Mouse (Mus musculus) gonadal fat pad, adult 2 months (tissue): ENCODE measurements around the gene Snx9. TPM values are rescaled to one million over a fixed set of nuclear protein-coding genes. Genes with fewer than 3 reads are reported as not detected.

Source experiments
- DNase-seq: peaks from one replicate; pipeline ENCODE4 v3.0.0-alpha.2; 2012; ENCODE audit warnings: low read depth
- polyA plus RNA-seq: library from polyadenylated mRNA; depleted of rRNA; stranded (reverse); fragments of >200 nt; gene quantifications from 2 replicates; pipeline ENCODE4 v1.2.3, GENCODE M21; 2012; rRNA removed

The Snx9 gene
- 34.1 and 42.3 TPM in 2 replicates for polyA plus RNA-seq

DNA sequence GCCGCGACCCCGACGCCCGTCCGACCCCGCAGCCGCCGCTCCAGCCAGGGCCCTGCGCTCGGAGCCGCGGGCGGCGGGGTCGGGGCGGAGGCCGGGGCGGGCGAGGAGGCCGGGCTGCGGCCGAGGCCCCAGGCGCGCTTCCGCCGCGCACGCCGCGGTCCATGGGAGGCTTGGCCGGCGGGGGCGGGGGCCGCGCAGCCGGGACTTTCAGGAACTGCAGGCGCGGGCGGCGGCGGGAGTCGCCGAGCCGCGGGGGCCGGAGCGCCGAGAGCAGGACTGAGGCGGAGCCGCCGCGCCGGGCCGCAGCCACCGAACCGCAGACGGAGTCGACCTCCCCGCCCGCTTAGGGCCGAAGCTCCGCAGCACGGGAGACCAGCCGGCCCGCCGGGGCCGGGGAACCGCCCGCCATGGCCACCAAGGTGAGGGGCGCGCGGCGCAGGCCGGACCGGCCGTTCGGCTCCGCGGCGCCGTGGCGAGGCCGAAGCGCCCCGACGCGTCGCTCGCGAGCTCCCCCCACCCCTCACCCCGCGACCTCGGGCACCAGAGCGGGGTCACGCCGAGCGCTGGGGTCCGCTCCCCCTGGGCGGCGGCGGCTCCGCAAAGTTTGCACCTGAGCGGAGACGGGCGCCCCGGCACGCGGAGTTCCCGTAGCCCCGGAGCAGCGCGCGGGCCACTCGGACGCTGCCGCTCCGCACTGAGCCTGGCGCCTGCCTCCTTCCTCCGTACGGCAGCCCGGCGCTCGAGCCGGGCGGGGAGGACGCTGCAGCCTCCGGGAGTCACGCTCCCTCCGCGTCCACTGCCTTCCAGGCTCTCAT, at the start of gene Snx9:
Gene Snx9, plus strand, starts transcription at position 202 of the 815 bp plus-strand sequence.
- DNase-seq, result no peak

DNA sequence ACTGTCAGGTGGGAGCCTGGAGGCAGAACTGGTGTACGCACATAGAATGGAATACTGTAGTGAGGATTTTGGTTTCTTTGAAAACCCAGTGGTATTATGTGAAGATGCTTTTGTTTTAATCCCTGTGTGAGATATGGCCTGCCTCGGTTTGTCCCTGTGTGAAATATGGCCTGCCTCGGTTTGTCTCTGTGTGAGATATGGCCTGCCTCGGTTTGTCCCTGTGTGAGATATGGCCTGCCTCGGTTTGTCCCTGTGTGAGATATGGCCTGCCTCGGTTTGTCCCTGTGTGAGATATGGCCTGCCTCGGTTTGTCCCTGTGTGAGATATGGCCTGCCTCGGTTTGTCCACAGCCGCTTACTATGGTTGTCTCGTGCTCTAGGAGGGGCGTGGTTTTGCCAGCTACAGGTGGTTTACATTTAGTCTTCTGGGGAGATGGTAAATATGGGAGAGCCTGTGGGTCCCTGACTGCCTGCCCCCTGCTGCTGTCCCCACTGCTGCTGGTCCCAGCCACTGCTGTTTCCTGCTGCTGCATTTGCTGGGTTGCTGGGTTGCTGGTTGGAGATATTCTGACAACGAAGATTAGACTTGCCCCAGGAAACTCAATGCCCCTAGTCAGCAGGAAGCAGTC, 48.9 kb upstream of the Snx9 start:
- DNase-seq, result no peak

DNA sequence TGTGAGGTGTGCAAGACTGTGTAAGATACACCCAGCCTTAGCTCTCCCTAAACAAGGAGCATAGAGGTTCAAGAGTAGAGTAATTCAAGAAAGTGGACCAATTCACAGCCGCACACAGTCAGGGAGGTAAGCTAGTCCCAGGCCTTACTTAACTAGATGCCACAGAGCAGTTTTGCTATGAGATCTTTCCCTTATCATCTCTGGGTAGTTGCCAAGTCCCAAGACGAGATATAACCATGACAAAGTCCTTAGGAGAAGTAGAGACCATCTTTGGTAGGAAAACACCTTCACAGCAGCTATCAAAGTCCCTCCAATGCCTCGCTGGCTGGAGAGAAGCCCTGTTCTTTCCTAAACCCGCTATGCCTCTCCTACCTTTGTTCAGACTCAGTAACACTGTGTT, 47.5 kb upstream of the Snx9 start:
- no peak for DNase-seq

GRCm38 (mm10) chr17:5794276-5794675, 46.9 kb upstream of the Snx9 start:
- no peak for DNase-seq

DNA sequence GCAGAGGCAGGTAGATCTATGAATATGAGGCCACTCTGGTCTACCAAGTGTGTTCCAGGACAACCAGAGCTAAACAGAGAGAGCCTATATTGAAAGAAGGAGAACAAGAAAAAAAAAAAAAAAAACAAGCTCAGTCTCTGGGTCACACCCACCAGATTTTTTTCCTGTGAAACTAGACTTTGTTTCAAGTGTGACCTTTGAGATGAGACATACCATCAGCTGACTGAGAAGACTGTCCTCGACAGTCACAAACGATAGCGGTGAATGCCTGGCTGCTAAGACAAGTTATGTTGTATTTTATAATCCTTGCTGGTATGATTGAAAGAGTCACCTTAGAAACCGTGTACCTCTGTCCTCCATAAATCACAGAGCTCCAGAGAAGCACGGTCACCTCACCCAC, 45.8 kb upstream of the Snx9 start:
- no peak for DNase-seq

GRCm38 (mm10) chr17:5795878-5796277, 45.3 kb upstream of the Snx9 start:
- DNase-seq, result no peak

- no peak for DNase-seq
These were observed 43.9 kb upstream of the Snx9 start for GRCm38 (mm10) chr17:5797124-5797760.

DNA sequence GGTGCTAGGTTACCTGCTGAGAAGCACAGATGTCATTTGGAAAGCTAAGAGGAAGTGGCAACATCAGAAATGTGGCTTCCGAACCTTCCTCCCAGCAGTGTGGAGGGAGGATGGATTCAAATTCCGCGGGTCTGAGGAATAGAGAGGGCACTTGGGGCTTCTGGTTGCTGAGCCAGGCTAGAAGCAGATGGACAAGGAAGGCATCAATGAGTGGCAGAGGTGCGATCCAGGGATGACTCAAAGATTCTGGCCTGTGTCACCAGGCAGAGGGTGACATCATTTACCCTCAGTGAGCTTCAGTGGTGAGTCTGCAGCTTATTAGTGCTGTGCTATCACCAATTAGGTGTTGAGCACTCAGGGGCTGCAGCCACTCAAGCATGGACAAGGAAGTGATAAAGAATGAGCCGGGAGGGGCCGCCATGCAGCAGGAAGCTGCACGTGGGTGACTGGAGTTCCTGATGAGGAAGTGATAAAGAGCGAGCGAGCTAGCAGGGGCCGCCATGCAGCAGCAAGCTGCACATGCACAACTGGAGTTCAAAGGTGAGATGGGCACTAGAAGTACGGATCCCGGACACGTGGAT, 42.8 kb upstream of the Snx9 start:
- DNase-seq, result no peak

- no peak for DNase-seq
These were observed 42.2 kb upstream of the Snx9 start for GRCm38 (mm10) chr17:5798900-5799299.

DNA sequence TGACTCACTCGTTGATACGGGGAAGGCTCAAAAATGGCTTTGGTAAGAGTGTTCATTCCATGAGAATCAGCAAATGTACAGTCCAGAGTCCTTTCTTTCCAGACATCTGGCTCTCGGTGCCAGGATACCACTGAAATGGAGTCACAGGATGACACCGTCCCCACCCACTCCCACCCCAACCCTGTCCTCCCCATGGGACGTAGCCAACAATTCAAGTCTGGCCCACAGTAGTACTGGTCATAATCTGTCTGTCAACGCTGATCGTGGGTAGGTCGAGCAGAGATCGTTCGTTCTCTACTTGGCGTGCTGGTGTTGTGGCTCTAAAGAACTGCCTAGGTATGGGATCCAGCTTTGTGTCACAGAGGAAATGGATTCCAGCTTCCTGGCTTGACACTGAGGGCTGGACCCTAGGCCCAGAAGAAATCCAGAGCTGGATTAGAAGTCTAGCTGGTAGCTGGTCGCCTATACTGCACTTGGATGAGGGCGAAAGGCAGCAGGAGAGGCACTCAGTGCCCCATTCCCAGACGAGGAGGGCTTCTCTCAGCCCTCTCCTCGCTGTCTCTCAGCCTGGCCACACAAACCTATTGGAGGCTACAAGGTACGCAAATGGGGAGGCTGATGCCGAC, 41.6 kb upstream of the Snx9 start:
- DNase-seq, result no peak

GRCm38 (mm10) chr17:5800254-5800653, 40.9 kb upstream of the Snx9 start:
- no peak for DNase-seq

GRCm38 (mm10) chr17:5800824-5801560, 40.1 kb upstream of the Snx9 start:
- no peak for DNase-seq

GRCm38 (mm10) chr17:5801761-5802655, 39.1 kb upstream of the Snx9 start:
- no peak for DNase-seq

- DNase-seq, result no peak
These were observed 38.5 kb upstream of the Snx9 start for GRCm38 (mm10) chr17:5802656-5802955.

- DNase-seq, result no peak
These were observed 37.7 kb upstream of the Snx9 start for GRCm38 (mm10) chr17:5803229-5804012.

DNA sequence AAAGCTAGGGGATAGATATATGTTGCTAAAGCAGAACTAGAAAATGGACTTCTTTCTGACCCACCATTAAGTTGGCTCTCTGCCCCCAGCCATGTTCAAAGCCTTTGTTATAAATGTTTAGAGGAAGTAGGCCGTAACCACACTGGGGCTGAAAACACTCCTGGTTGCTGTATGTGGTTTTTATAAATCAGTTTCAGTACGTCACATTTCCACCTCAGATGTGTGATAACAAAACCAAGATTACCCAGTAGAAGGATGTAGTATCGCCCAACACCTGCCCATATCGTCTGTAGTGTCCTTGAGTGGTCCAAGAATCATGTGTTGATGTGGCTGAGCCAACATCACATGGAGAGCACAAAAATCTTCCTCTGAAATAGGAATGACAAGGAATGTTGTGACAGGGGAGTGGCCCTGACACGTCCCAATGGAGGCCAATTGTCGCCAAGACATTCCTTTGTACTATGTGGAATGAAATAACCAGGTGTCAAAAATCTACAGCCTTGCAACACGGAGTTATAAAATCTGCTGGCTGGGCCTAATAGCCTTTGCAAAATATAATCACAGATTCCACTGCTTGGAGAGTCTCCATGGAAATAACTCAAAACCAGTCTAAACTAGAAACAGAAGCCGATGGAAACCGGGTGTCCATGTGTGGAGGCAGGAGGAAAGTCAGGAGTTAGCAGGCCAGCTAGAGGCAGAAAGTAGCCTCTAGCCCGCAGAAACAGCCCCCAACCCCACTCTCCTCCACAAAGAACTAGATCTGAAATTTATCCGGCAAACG, 36.6 kb upstream of the Snx9 start:
- no peak for DNase-seq

DNA sequence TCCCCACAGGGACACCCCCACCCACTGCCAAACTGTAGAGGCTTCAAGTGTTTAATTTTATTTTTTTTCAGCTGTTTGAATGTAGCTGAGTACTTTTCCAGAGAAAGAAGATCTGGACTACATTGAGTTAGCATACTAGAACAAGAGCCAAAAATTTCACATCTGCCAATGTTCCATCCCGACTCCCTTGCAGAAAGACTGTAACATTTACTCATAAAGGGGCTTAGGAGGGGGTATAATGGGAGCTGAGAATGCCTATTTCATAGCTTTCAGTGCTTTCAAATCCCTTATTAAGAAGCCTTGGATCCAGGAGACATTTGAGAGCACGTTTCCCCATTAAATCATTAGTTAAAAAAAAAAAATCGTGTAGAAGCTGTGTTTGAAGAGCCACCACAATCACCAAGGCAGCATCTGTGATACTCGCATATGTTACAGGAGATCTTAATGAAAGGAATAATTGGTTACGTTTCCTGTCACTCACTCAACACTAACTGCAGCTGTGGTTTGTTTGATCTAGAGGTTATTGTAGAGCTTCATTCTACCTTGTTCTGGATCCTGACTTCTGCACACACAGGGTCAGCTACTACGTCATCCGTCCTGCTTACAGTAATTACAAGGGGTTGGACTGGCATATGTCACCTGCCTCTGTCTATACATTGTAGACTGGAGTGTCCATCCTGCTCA, 35.8 kb upstream of the Snx9 start:
- DNase-seq, result no peak

GRCm38 (mm10) chr17:5805935-5806334, 35.2 kb upstream of the Snx9 start:
- DNase-seq, result no peak
